Mouse (Mus musculus) hindbrain, embryonic 14.5 days (tissue): ENCODE results near the gene Olfr1040. TPM values are rescaled to one million over a fixed set of nuclear protein-coding genes. Genes with fewer than 3 reads are reported as not detected.

ENCODE experiments used
- polyA plus RNA-seq: library from polyadenylated mRNA; unstranded; fragments of >200 nt; fragmentation: Nextera tagmentation; extraction: Ambion mirVana; gene quantifications from 2 replicates; pipeline ENCODE4 v1.2.1, GENCODE M21; 2014

Olfr1040 gene
- polyA plus RNA-seq, 1 experiment from 2014 or later = not detected

Other genes with a start within 250 kb of the Olfr1040 start
- not detected in 2 replicates for gene Olfr1024, start 241.7 kb downstream of the Olfr1040 start, polyA plus RNA-seq
- not detected in 2 replicates for gene Olfr1025-ps1, start 231.5 kb downstream of the Olfr1040 start, polyA plus RNA-seq
- not detected in 2 replicates for gene Olfr1026, start 225.2 kb downstream of the Olfr1040 start, polyA plus RNA-seq
- gene Olfr1028, start 196.3 kb downstream of the Olfr1040 start, polyA plus RNA-seq = not detected in 2 replicates
- gene Olfr1029, start 172.8 kb downstream of the Olfr1040 start, polyA plus RNA-seq = not detected in 2 replicates
- gene Olfr1030, start 167.5 kb downstream of the Olfr1040 start, polyA plus RNA-seq = not detected in 2 replicates
- not detected in 2 replicates for gene Olfr1031, start 156.4 kb downstream of the Olfr1040 start, polyA plus RNA-seq
- gene Olfr1032, start 141.2 kb downstream of the Olfr1040 start, polyA plus RNA-seq = not detected in 2 replicates
- 0.22 TPM in 1 of 2 replicates, not detected in the other for gene Olfr1033, start 126.1 kb downstream of the Olfr1040 start, polyA plus RNA-seq
- gene Olfr1034, start 100.9 kb downstream of the Olfr1040 start, polyA plus RNA-seq = not detected in 2 replicates
- not detected in 2 replicates for gene Olfr1036, start 72.7 kb downstream of the Olfr1040 start, polyA plus RNA-seq
- gene Olfr1037, start 59.3 kb downstream of the Olfr1040 start, polyA plus RNA-seq = not detected in 2 replicates
- not detected in 2 replicates for gene Olfr1039, start 10.8 kb downstream of the Olfr1040 start, polyA plus RNA-seq
- not detected in 2 replicates for gene Olfr1042, start 15.1 kb upstream of the Olfr1040 start, polyA plus RNA-seq
- gene Olfr1043, start 20.8 kb upstream of the Olfr1040 start, polyA plus RNA-seq = not detected in 2 replicates
- gene Olfr1044, start 31.1 kb upstream of the Olfr1040 start, polyA plus RNA-seq = not detected in 2 replicates
- gene Olfr52, start 39.0 kb upstream of the Olfr1040 start, polyA plus RNA-seq = not detected in 2 replicates
- gene Olfr1045, start 56.3 kb upstream of the Olfr1040 start, polyA plus RNA-seq = not detected in 2 replicates
- gene Olfr1046, start 72.6 kb upstream of the Olfr1040 start, polyA plus RNA-seq = not detected in 2 replicates
- not detected in 2 replicates for gene Olfr1047, start 84.7 kb upstream of the Olfr1040 start, polyA plus RNA-seq
- gene Olfr1048, start 93.6 kb upstream of the Olfr1040 start, polyA plus RNA-seq = not detected in 2 replicates
- not detected in 2 replicates for gene Olfr1049, start 111.6 kb upstream of the Olfr1040 start, polyA plus RNA-seq
- not detected in 2 replicates for gene Olfr1051, start 132.4 kb upstream of the Olfr1040 start, polyA plus RNA-seq
- gene Olfr1052, start 145.7 kb upstream of the Olfr1040 start, polyA plus RNA-seq = not detected in 2 replicates
- gene Olfr1053, start 168.6 kb upstream of the Olfr1040 start, polyA plus RNA-seq = not detected in 2 replicates
- gene Olfr1054, start 188.7 kb upstream of the Olfr1040 start, polyA plus RNA-seq = not detected in 2 replicates
- gene Olfr1055, start 203.6 kb upstream of the Olfr1040 start, polyA plus RNA-seq = not detected in 2 replicates
- not detected in 2 replicates for gene Olfr1056, start 215.7 kb upstream of the Olfr1040 start, polyA plus RNA-seq
- gene Olfr1057, start 231.7 kb upstream of the Olfr1040 start, polyA plus RNA-seq = not detected in 2 replicates
- gene Olfr1058, start 241.8 kb upstream of the Olfr1040 start, polyA plus RNA-seq = not detected in 2 replicates